Mouse (Mus musculus) E14TG2a.4 (cell line): ENCODE results near the gene Asb4.

Experiments
- H3K27me3 ChIP-seq: 2 replicates; pipeline ENCODE4 v1.6.1; 2014; ENCODE audit warnings: low read length, control low read depth; ENCODE audit not compliant: insufficient read depth
- H3K36me3 ChIP-seq: 2 replicates; pipeline ENCODE4 v1.6.1; 2014; ENCODE audit warnings: low read length, control low read depth; ENCODE audit not compliant: insufficient read depth
- H3K4me1 ChIP-seq: replicated peaks from 2 replicates; pipeline ENCODE4 v1.6.1; 2014; ENCODE audit warnings: low read depth, low read length, control low read depth
- H3K4me3 ChIP-seq: replicated peaks from 2 replicates; pipeline ENCODE4 v1.5.1; 2014; ENCODE audit warnings: mild to moderate bottlenecking, low read length
- H3K9me3 ChIP-seq: 2 replicates; pipeline ENCODE4 v1.6.1; 2014; ENCODE audit warnings: low read length, control low read depth
- CTCF ChIP-seq: conservative IDR thresholded peaks from 2 replicates; pipeline ENCODE4 v1.5.1; 2014; ENCODE audit warnings: low read length
- NANOG ChIP-seq: IDR thresholded peaks from 2 replicates; pipeline ENCODE4 v1.6.1; 2014; ENCODE audit warnings: borderline replicate concordance, low read length, mixed read lengths
- POU5F1 ChIP-seq: IDR thresholded peaks from 2 replicates; pipeline ENCODE4 v1.6.1; 2014; ENCODE audit warnings: low read length, borderline replicate concordance

The Asb4 gene

GRCm38 (mm10) chr6:5482270-5482783 lies 99.1 kb downstream of the Asb4 start:
- Histone ChIP-seq H3K36me3 (peaks cover 44% of the 10 kb centered on the region), H3K4me3 (0 out of 2 replicates have a peak overlapping the region, but pooled peaks have one; percentile 0), H3K9me3 (peaks cover 22% of the 10 kb centered on the region), H3K27me3 (no peaks in the 10 kb centered on the region), H3K4me1 (peaks cover 45% of the 10 kb centered on the region)
- TF ChIP-seq POU5F1 (no peak), NANOG (peak; percentile 72; the same call in 1 of the 2 replicates), CTCF (no peak)
